Mouse (Mus musculus) embryo, embryonic 9.5 days (tissue): ENCODE data around the gene Exoc7.

ENCODE experiments used
- DNase-seq: peaks from one replicate; pipeline ENCODE4 v3.0.0-alpha.2; 2017; ENCODE audit errors: extremely low spot score

The Exoc7 gene

GRCm38 (mm10) chr11:116312359-116312758 is 5.3 kb upstream of the Exoc7 start:
- DNase-seq = no peak

GRCm38 (mm10) chr11:116311169-116311568 is 4.1 kb upstream of the Exoc7 start:
- DNase-seq = no peak

- DNase-seq = no peak
These were observed 2.6 kb upstream of the Exoc7 start for GRCm38 (mm10) chr11:116309601-116310000.

GRCm38 (mm10) chr11:116307762-116308531 is 914 bp upstream of the Exoc7 start:
- DNase-seq = no peak

- DNase-seq = peak; percentile 98
These were observed 679 bp downstream of the Exoc7 start for GRCm38 (mm10) chr11:116306126-116306982.

GRCm38 (mm10) chr11:116305423-116305822 is 1.6 kb downstream of the Exoc7 start:
- DNase-seq = no peak

GRCm38 (mm10) chr11:116298621-116299020 is 8.4 kb downstream of the Exoc7 start:
- no peak for DNase-seq

GRCm38 (mm10) chr11:116298221-116298620 is 8.8 kb downstream of the Exoc7 start:
- DNase-seq = no peak

GRCm38 (mm10) chr11:116297017-116297416 is 10.0 kb downstream of the Exoc7 start:
- no peak for DNase-seq

- no peak for DNase-seq
These were observed 10.8 kb downstream of the Exoc7 start for GRCm38 (mm10) chr11:116296191-116296734.

GRCm38 (mm10) chr11:116294319-116294718 is 12.7 kb downstream of the Exoc7 start:
- DNase-seq = peak; percentile 60

- DNase-seq = no peak
These were observed 13.4 kb downstream of the Exoc7 start for GRCm38 (mm10) chr11:116293538-116294137.

GRCm38 (mm10) chr11:116292401-116292800 is 14.6 kb downstream of the Exoc7 start:
- no peak for DNase-seq

- no peak for DNase-seq
These were observed 16.5 kb downstream of the Exoc7 start for GRCm38 (mm10) chr11:116290556-116290955.

- no peak for DNase-seq
These were observed 19.7 kb downstream of the Exoc7 start for GRCm38 (mm10) chr11:116287351-116287750.

- DNase-seq = no peak
These were observed 21.3 kb downstream of the Exoc7 start for GRCm38 (mm10) chr11:116285770-116286191.

- DNase-seq = no peak
These were observed 23.1 kb downstream of the Exoc7 start for GRCm38 (mm10) chr11:116283982-116284381.

GRCm38 (mm10) chr11:116282912-116283521 is 24.0 kb downstream of the Exoc7 start:
- DNase-seq = no peak

GRCm38 (mm10) chr11:116282089-116282488 is 24.9 kb downstream of the Exoc7 start:
- no peak for DNase-seq

- no peak for DNase-seq
These were observed 25.4 kb downstream of the Exoc7 start for GRCm38 (mm10) chr11:116281671-116282070.
